Mouse (Mus musculus): Measurements from ENCODE around the gene Ercc6l. TPM values are rescaled to one million over a fixed set of nuclear protein-coding genes. Genes with fewer than 3 reads are reported as not detected.
A peak's percentile ranks its signal among the peaks of the same experiment; 100 is the strongest.

Ercc6l gene
- polyA plus RNA-seq (2015; fragmentation: Nextera tagmentation; extraction: Ambion mirVana): 11.7 and 12.3 TPM in 2 replicates

GRCm38 (mm10) chrX:102156618-102157422 is at the start of gene Ercc6l:
Gene Ercc6l, minus strand, starts transcription at chrX:102157091.
- peak within 1 kb of the TSS; percentile 50 for H3K4me2 ChIP-seq
- H3K27me3 ChIP-seq: no peaks in the 10 kb centered on the region
- no peaks in the 10 kb centered on the region for H3K4me1 ChIP-seq
- peak within 1 kb of the TSS; percentile 74 for H3K27ac ChIP-seq
- no peaks in the 10 kb centered on the region for H3K36me3 ChIP-seq
- H3K9ac ChIP-seq: peak within 1 kb of the TSS; percentile 65
- peak within 1 kb of the TSS; percentile 49 for H3K4me3 ChIP-seq
- no peaks in the 10 kb centered on the region for H3K9me3 ChIP-seq
- WGBS: 18% methylated on average over 42 of the region's 42 CpGs
- ATAC-seq (ENCODE audit: insufficient number of reproducible peaks, insufficient read depth, low FRiP score, low TSS enrichment, low read depth): peak; percentile 96

GRCm38 (mm10) chrX:102190840-102191239 is 33.9 kb upstream of the Ercc6l start:
- no peak for ATAC-seq (ENCODE audit: insufficient number of reproducible peaks, insufficient read depth, low FRiP score, low TSS enrichment, low read depth)
- 0 out of 2 replicates have a peak, but pooled peaks cover 6% of the 10 kb centered on the region for H3K4me1 ChIP-seq
- H3K36me3 ChIP-seq: peaks cover 3% of the 10 kb centered on the region; the same call in 1 of the 2 replicates
- no peak overlapping the region for H3K4me2 ChIP-seq
- no peak overlapping the region for H3K27ac ChIP-seq
- no peak overlapping the region for H3K9ac ChIP-seq
- H3K27me3 ChIP-seq: peaks cover 4% of the 10 kb centered on the region; the same call in 1 of the 2 replicates
- WGBS: 35% methylated on average over 1 of the region's 1 CpGs
- H3K9me3 ChIP-seq: no peaks in the 10 kb centered on the region
- no peak overlapping the region for H3K4me3 ChIP-seq

DNA sequence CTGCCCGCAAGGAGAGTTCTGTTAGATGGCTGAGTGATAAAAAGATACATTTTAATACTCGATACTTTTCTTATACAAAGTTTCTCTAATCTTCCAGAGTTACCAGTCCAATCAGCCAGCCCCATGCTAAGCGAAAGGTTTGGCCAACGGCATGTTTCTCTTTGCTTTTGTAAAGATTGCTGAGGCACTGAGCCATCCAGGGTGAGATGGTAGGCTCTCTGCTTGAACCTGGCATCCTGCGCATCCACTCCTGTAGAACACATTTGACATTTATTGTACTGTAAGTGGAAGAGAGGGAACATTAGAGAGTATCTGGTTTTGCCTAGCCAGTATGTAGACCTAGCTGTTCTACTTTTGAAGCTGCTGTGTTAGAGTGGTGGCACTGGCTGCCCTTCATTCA is 32.7 kb upstream of the Ercc6l start:
- WGBS: 49% methylated on average over 5 of the region's 5 CpGs
- Histone ChIP-seq H3K4me2 (peak overlapping the region; percentile 63), H3K36me3 (peaks cover 8% of the 10 kb centered on the region; the same call in 1 of the 2 replicates), H3K9ac (peak overlapping the region; percentile 90; the same call in 1 of the 2 replicates), H3K9me3 (no peaks in the 10 kb centered on the region), H3K4me3 (no peak overlapping the region; the same call in 1 of the 2 replicates), H3K27ac (no peak overlapping the region), H3K4me1 (0 out of 2 replicates have a peak, but pooled peaks cover 6% of the 10 kb centered on the region), H3K27me3 (peaks cover 4% of the 10 kb centered on the region; the same call in 1 of the 2 replicates)
- no peak for ATAC-seq (ENCODE audit: insufficient number of reproducible peaks, insufficient read depth, low FRiP score, low TSS enrichment, low read depth)

DNA sequence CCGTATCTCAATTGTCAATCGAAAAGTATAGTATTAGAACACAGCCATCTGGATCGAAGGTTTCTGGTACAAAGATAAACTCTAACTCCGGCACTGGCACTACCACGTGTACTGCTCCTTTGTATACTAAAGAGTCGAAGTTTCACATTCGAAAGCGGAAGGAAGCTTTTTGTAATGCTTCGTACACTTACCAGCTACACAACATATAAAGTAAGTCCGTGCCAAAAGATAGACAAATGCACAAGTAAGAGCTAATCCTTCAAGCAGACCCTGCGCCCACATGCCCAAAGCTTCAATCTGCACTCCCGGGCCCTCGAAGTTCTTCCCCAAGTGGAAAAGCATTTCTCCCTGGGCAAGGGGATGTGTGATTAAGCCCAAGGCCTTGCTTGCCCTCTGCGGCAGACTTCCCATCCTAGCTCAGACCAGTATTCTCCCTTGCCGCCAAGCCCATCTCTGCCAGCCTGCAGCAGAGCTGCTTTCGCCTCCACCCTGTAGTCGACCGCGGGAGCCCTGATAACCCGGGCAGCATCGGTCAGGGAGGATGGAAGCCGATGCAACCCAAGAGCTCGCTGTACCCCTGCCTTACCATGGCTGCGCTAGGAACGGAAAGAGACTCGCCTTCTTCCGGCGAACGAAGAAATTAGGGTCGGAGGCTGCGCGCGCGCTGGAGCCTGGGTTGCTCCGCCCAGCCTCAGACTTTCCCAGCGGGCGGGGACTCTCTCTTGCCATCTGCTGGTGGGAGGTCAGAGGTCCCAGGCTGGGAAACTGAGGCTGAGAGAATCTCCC is 32.0 kb upstream of the Ercc6l start, which contains the start of gene Rps4x:
Gene Rps4x, minus strand, starts transcription at position 683 of the 786 bp plus-strand sequence.
- H3K9me3 ChIP-seq: no peaks in the 10 kb centered on the region
- peaks cover 15% of the 10 kb centered on the region for H3K36me3 ChIP-seq
- H3K4me3 ChIP-seq: peak within 1 kb of the TSS; percentile 59
- peaks cover 4% of the 10 kb centered on the region; the same call in 1 of the 2 replicates for H3K27me3 ChIP-seq
- peak within 1 kb of the TSS; percentile 90 for H3K9ac ChIP-seq
- ATAC-seq (ENCODE audit: insufficient number of reproducible peaks, insufficient read depth, low FRiP score, low TSS enrichment, low read depth): peak; percentile 74; the same call in 1 of the 2 replicates
- peak within 1 kb of the TSS; percentile 63 for H3K4me2 ChIP-seq
- peak within 1 kb of the TSS; percentile 88 for H3K27ac ChIP-seq
- WGBS: 27% methylated on average over 37 of the region's 37 CpGs
- H3K4me1 ChIP-seq: 0 out of 2 replicates have a peak, but pooled peaks cover 6% of the 10 kb centered on the region

DNA sequence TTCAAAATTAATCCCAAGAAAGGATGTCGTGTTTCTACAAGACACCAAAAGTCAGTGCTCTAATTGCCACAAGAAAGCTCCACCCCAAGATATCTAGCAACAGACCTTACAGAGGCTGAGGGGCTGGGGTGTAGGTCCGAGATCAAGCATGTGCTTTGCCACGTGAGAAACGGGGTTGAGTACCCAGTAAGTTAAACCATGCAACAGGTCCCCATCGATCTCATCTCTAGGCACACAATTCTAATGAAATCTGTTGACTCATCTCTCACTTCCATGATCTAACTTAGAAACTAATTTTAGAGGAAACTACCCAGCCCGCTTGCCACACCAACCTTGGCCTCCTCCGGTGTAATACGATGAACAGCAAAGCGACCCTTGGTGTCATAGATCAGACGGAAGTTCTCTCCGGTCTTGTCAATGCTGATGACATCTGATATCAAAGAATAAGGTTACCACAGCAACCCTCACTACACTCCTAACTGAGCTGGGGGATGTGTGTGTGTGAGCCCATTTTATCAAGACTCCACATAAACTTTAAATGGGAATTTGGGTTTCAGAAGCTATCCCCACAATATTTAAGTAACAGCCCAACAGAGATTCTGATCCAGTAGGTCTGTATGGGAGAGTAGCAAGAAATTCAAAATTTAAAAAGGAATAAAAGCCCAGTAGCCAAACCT is 30.3 kb upstream of the Ercc6l start:
- H3K9ac ChIP-seq: peak overlapping the region; percentile 90
- peaks cover 4% of the 10 kb centered on the region; the same call in 1 of the 2 replicates for H3K27me3 ChIP-seq
- no peak for ATAC-seq (ENCODE audit: insufficient number of reproducible peaks, insufficient read depth, low FRiP score, low TSS enrichment, low read depth)
- no peaks in the 10 kb centered on the region for H3K9me3 ChIP-seq
- 33% methylated on average over 11 of the region's 11 CpGs for WGBS
- 0 out of 2 replicates have a peak, but pooled peaks cover 6% of the 10 kb centered on the region for H3K4me1 ChIP-seq
- H3K36me3 ChIP-seq: peaks cover 19% of the 10 kb centered on the region
- H3K27ac ChIP-seq: no peak overlapping the region
- H3K4me3 ChIP-seq: peak overlapping the region; percentile 59
- peak overlapping the region; percentile 63 for H3K4me2 ChIP-seq

DNA sequence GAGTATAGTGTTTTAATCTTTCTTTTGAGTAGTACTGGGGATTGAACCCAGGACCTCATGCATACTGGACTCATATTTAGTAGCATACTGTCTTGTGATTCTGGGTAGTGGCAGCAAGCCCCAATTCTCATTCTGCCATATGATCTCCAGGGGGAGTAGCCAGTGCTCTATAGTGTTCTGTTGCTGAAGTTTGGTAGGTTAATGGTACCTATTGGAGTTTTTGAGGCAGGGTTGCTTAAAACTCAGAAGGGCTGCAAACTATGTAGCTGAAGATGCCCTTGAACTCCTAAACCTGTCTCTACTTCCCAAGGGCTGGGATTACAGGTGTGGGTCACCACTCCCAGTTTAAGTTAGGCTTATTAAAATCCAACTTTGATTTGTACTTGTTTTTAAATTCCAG is 25.7 kb upstream of the Ercc6l start:
- peaks cover 18% of the 10 kb centered on the region for H3K27me3 ChIP-seq
- no peak for ATAC-seq (ENCODE audit: insufficient number of reproducible peaks, insufficient read depth, low FRiP score, low TSS enrichment, low read depth)
- H3K36me3 ChIP-seq: peaks cover 19% of the 10 kb centered on the region
- H3K4me3 ChIP-seq: no peak overlapping the region
- no peak overlapping the region for H3K9ac ChIP-seq
- no peak overlapping the region for H3K4me2 ChIP-seq
- H3K4me1 ChIP-seq: 0 out of 2 replicates have a peak, but pooled peaks cover 6% of the 10 kb centered on the region
- no peak overlapping the region for H3K27ac ChIP-seq
- no peaks in the 10 kb centered on the region for H3K9me3 ChIP-seq

DNA sequence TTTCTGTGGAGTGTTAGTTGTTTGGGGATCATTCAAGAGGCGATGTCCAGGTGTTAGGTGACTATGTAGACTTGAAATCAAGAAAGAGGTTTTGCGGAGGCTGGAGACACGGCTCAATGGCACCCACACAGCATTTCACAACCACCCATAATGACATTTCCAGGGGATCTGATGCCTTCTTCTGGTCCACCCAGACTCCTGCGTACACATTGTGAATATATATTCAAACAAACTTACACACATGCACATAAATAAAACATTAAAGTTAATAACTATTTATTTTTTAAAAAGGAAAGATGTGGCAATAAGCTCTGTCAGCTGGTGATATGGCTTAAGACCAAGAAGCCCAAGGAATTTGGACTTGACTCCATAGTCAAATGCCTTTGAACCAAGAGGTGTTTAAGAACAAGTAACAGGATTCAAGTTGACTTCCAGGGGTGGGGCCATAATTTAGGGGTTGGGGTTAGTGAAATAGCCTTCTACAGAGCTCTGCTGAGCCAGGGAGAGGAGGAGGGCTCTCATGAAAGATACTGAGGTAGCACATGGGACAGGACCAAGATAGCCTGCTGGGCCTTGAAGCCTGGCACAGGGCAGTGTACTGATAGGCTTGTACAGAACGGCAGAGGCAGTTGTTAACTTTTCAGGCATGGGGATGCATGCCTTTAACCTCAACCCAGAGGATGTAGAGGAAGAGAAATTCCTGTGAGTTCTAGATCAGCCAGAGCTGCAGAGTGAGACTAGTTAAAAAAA is 18.8 kb upstream of the Ercc6l start:
- H3K36me3 ChIP-seq: no peaks in the 10 kb centered on the region
- H3K27ac ChIP-seq: no peak overlapping the region
- no peak overlapping the region for H3K4me3 ChIP-seq
- no peak for ATAC-seq (ENCODE audit: insufficient number of reproducible peaks, insufficient read depth, low FRiP score, low TSS enrichment, low read depth)
- H3K4me1 ChIP-seq: no peaks in the 10 kb centered on the region
- peaks cover 19% of the 10 kb centered on the region for H3K27me3 ChIP-seq
- no peak overlapping the region for H3K4me2 ChIP-seq
- no peaks in the 10 kb centered on the region for H3K9me3 ChIP-seq
- H3K9ac ChIP-seq: no peak overlapping the region
- WGBS: 93% methylated on average over 5 of the region's 5 CpGs

DNA sequence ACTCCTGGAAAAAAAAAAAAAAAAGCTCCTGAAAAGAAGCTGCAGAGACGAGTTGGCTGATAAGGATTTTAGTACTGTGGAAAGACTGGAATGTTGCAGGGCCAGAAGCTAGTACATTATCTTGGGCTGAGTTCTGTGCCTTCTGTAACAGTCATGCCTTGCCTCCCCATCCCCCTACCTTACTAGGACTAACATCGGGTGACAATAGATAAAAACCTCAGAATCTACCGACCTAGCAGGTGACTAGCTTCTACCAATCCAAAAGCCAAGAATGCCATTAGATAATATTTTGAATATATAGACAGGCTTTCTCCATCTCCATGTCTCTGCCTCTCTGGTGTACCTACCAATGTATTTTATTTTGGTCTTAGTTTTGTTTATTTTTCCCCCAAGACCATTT is 14.0 kb upstream of the Ercc6l start:
- H3K9ac ChIP-seq: no peak overlapping the region
- H3K36me3 ChIP-seq: no peaks in the 10 kb centered on the region
- H3K27me3 ChIP-seq: peaks cover 11% of the 10 kb centered on the region
- no peak for ATAC-seq (ENCODE audit: insufficient number of reproducible peaks, insufficient read depth, low FRiP score, low TSS enrichment, low read depth)
- no peak overlapping the region for H3K4me2 ChIP-seq
- H3K9me3 ChIP-seq: no peaks in the 10 kb centered on the region
- H3K4me1 ChIP-seq: peaks cover 8% of the 10 kb centered on the region
- H3K4me3 ChIP-seq: no peak overlapping the region
- 70% methylated on average over 3 of the region's 3 CpGs for WGBS
- H3K27ac ChIP-seq: no peak overlapping the region

DNA sequence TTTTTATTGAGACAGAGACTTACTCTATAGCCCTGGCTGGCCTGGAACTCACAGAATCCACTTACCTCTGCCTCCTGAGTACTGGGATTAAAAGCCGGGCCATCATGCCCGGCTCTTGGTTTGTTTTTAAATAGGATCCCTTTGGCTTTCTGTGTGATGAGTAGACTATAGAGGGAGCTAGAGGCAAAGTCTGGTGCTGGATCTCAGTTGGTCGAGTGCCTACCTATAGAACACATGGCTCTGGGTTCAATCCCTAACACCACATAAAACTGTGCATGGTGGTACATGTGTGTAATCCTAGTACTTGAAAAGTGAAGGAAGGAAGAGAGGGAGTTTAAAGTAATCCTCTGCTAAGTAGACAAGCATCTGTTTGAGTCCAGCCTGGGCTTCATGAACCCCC is 13.2 kb upstream of the Ercc6l start:
- Histone ChIP-seq H3K36me3 (no peaks in the 10 kb centered on the region), H3K9me3 (no peaks in the 10 kb centered on the region), H3K27me3 (peaks cover 11% of the 10 kb centered on the region), H3K4me3 (no peak overlapping the region), H3K4me1 (peaks cover 8% of the 10 kb centered on the region), H3K9ac (no peak overlapping the region), H3K27ac (no peak overlapping the region), H3K4me2 (no peak overlapping the region)
- ATAC-seq (ENCODE audit: insufficient number of reproducible peaks, insufficient read depth, low FRiP score, low TSS enrichment, low read depth): no peak
- 47% methylated on average over 3 of the region's 3 CpGs for whole genome bisulfite sequencing

- Histone ChIP-seq H3K4me2 (no peak overlapping the region), H3K4me3 (no peak overlapping the region), H3K27me3 (peaks cover 11% of the 10 kb centered on the region), H3K36me3 (no peaks in the 10 kb centered on the region), H3K9ac (no peak overlapping the region), H3K4me1 (peaks cover 8% of the 10 kb centered on the region), H3K27ac (no peak overlapping the region), H3K9me3 (no peaks in the 10 kb centered on the region)
- ATAC-seq (ENCODE audit: insufficient number of reproducible peaks, insufficient read depth, low FRiP score, low TSS enrichment, low read depth): no peak
- WGBS: 34% methylated on average over 1 of the region's 1 CpGs
Observed at GRCm38 (mm10) chrX:102169724-102170123, 12.8 kb upstream of the Ercc6l start.

All from embryonic facial prominence, embryonic 13.5 days (tissue).